Mouse (Mus musculus) hindbrain, embryonic 12.5 days (tissue): Measurements from ENCODE around the gene Lifr. TPM values are rescaled to one million over a fixed set of nuclear protein-coding genes. Genes with fewer than 3 reads are reported as not detected.

ENCODE experiments used
- ATAC-seq: fragments of 200-750 bp; cut with Nextera tagmentation; 2 replicates; pipeline ENCODE4 v1.8.0; 2017; ENCODE audit warnings: moderate TSS enrichment; ENCODE audit not compliant: low FRiP score
- H3K27ac ChIP-seq: fragments of 300-500 bp; sonication (generic); 2 replicates; pipeline ENCODE4 v1.5.1; 2016; ENCODE audit warnings: mild to moderate bottlenecking
- H3K27me3 ChIP-seq: fragments of 300-500 bp; sonication (generic); 2 replicates; pipeline ENCODE4 v1.6.1; 2016; ENCODE audit warnings: mild to moderate bottlenecking
- H3K36me3 ChIP-seq: fragments of 300-500 bp; sonication (generic); 2 replicates; pipeline ENCODE4 v1.6.1; 2016; ENCODE audit warnings: mild to moderate bottlenecking
- H3K4me1 ChIP-seq: fragments of 300-500 bp; sonication (generic); 2 replicates; pipeline ENCODE4 v1.6.1; 2016
- H3K4me2 ChIP-seq: fragments of 300-500 bp; sonication (generic); replicated peaks from 2 replicates; pipeline ENCODE4 v1.6.1; 2016; ENCODE audit warnings: mild to moderate bottlenecking
- H3K4me3 ChIP-seq: fragments of 300-500 bp; sonication (generic); 2 replicates; pipeline ENCODE4 v1.5.1; 2016; ENCODE audit warnings: mild to moderate bottlenecking
- H3K9ac ChIP-seq: fragments of 300-500 bp; sonication (generic); 2 replicates; pipeline ENCODE4 v1.6.1; 2016; ENCODE audit warnings: mild to moderate bottlenecking, moderate library complexity
- H3K9me3 ChIP-seq: fragments of 300-500 bp; sonication (generic); replicated peaks from 2 replicates; pipeline ENCODE4 v1.6.1; 2016; ENCODE audit warnings: mild to moderate bottlenecking
- WGBS: fragments of 180-500 bp; shearing (Covaris S2); methylation state at CpG from one replicate; pipeline ENCODE4 v1.1.7; 2016; 5-methylcytosine and 5-hydroxymethylcytosine counted together
- polyA plus RNA-seq: library from polyadenylated mRNA; unstranded; fragments of >200 nt; fragmentation: Nextera tagmentation; extraction: Ambion mirVana; gene quantifications from 2 replicates; pipeline ENCODE4 v1.2.1, GENCODE M21; 2016

The Lifr gene
- polyA plus RNA-seq, 1 experiment from 2014 or later, result 16.5 TPM

DNA sequence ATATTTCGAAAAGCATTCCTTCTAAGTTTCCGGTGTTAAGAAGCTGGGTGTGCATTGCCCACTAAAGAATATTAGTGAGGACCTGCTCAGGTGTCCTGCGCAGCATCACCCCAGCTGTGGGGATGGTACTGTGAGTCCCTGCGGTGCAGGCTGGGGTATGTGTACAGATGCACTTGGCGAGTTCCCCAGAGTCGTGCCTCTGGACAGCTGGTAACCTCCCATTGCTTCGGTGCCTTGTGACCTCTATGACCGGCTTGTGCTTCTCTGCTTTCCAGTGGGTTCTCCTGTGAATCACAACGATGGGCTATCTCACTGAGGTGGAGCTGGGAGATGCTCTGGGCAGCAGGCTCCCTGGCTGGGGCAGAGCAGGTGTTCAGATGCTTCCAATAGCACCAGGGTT, 60.2 kb downstream of the Lifr start:
- Histone ChIP-seq H3K4me3 (no peak overlapping the region), H3K9ac (no peak overlapping the region), H3K27me3 (no peaks in the 10 kb centered on the region), H3K27ac (no peak overlapping the region), H3K36me3 (no peaks in the 10 kb centered on the region), H3K4me2 (no peak overlapping the region), H3K4me1 (peaks cover 13% of the 10 kb centered on the region), H3K9me3 (no peaks in the 10 kb centered on the region)
- ATAC-seq, result no peak
- 91% methylated on average over 9 of the region's 9 CpGs for WGBS

DNA sequence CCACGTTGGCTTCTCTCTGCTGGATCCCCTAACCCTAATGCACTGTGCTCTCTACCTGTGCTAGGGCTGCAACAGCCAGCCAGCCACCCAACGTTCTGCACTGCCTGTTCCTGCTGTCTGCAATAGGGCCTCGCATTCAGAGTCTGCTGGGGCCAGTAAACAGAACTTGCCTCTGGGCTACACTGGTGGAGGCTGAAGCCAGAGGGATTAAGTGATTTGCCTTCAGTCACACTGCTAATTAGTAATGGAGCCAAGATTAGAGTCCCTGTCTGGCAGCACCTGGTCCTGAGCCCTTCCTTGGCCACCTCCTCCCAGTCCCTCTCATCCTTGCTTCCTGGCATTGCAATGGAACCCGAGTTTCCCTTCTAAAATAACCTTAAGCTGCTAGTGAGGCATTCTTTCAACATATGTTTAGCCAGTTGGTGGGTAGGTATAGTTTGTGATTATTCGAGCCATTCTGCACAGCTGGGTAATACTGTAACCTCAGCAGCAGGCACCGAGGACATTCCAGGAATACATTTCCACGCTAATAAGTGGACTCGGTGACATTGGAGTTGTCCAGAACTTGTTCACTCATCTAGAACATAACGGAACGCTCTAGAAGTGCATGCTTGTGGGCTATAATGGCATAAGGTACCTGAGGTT, 61.8 kb downstream of the Lifr start:
- Histone ChIP-seq H3K9ac (no peak overlapping the region), H3K4me1 (peaks cover 9% of the 10 kb centered on the region; the same call in 1 of the 2 replicates), H3K36me3 (no peaks in the 10 kb centered on the region), H3K9me3 (no peaks in the 10 kb centered on the region), H3K27me3 (no peaks in the 10 kb centered on the region), H3K4me2 (no peak overlapping the region), H3K4me3 (no peak overlapping the region), H3K27ac (no peak overlapping the region)
- 80% methylated on average over 10 of the region's 10 CpGs for WGBS
- no peak for ATAC-seq

DNA sequence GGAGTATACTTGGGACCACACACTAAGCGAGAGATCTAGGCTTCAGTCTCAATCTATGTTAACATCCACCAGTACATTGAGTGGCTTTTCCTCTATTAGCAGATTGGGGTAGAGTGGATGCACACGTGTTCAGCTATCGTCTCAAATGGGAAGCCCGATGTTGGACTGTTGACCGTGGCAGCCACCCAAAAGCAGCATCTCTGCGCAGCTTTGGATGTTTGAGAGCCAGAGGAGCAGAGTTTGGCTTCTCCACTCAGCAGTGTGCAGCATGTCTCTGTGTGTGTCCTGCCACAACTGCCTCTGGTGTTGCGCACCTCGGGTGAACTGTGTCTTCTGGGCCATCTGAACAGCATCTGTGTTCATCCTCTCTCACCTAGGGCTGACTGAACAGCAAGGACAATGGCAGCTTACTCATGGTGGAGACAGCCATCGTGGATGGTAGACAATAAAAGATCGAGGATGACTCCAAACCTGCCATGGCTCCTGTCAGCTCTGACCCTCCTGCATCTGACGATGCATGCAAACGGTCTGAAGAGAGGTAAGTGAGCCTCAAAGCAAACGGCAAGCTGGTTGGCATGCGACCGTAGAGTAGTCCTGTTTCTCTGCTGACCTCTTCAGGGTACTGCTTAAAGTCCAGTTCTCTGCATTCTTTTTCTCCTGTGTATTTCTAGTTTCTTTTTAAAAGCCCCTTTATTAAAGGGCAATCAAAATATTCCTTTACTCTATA, 63.8 kb downstream of the Lifr start:
- H3K9me3 ChIP-seq, result no peaks in the 10 kb centered on the region
- H3K4me3 ChIP-seq, result no peak overlapping the region
- no peaks in the 10 kb centered on the region for H3K27me3 ChIP-seq
- no peak overlapping the region for H3K4me2 ChIP-seq
- H3K4me1 ChIP-seq, result peaks cover 9% of the 10 kb centered on the region; the same call in 1 of the 2 replicates
- no peak overlapping the region for H3K27ac ChIP-seq
- WGBS, result 89% methylated on average over 15 of the region's 15 CpGs
- no peak overlapping the region for H3K9ac ChIP-seq
- ATAC-seq, result no peak
- H3K36me3 ChIP-seq, result no peaks in the 10 kb centered on the region

DNA sequence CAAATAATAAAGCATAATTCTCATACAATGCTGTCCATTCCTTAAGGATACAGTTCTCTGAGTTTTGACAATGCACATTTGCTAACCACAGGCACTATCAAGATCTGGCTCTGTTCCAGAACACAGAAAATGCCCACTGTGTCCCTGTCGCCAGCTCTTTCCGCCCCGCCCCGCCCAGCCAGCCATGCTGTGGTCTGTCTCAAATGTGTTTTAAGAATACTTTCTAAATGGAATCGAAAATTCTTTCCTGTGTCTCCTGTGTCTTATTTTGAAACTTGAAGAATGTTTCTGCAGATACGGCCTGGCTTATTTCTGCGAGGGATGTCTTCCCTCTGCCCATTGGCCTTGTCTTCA, 64.3 kb downstream of the Lifr start:
- Histone ChIP-seq H3K9ac (no peak overlapping the region), H3K27me3 (no peaks in the 10 kb centered on the region), H3K27ac (no peak overlapping the region), H3K4me1 (peaks cover 9% of the 10 kb centered on the region; the same call in 1 of the 2 replicates), H3K36me3 (no peaks in the 10 kb centered on the region), H3K4me3 (no peak overlapping the region), H3K9me3 (no peaks in the 10 kb centered on the region), H3K4me2 (no peak overlapping the region)
- WGBS, result 76% methylated on average over 7 of the region's 7 CpGs
- no peak for ATAC-seq

DNA sequence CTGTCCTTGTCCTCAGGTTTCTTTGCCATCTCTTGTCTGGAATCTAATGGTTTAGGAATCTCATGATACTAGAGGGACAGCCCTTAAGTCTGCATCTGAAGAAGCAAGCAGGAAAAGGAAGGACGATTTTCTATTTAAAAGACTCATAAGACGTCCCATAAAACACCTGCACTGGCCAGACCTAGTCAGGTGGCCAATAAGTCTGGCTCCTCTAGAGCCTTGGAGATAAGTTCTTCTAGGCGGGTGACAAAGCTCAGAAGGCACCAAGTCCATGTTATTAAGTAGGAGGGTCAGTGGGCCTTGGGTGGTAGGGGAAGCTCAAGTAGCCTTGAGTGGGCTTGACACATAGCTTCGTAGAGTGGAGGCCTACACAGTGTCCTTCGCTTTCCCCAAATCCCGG, 67.2 kb downstream of the Lifr start:
- Histone ChIP-seq H3K9ac (no peak overlapping the region), H3K27ac (no peak overlapping the region), H3K4me2 (no peak overlapping the region), H3K27me3 (no peaks in the 10 kb centered on the region), H3K9me3 (no peaks in the 10 kb centered on the region), H3K36me3 (no peaks in the 10 kb centered on the region), H3K4me1 (peaks cover 6% of the 10 kb centered on the region; the same call in 1 of the 2 replicates), H3K4me3 (no peak overlapping the region)
- no peak for ATAC-seq
- 97% methylated on average over 6 of the region's 6 CpGs for WGBS

DNA sequence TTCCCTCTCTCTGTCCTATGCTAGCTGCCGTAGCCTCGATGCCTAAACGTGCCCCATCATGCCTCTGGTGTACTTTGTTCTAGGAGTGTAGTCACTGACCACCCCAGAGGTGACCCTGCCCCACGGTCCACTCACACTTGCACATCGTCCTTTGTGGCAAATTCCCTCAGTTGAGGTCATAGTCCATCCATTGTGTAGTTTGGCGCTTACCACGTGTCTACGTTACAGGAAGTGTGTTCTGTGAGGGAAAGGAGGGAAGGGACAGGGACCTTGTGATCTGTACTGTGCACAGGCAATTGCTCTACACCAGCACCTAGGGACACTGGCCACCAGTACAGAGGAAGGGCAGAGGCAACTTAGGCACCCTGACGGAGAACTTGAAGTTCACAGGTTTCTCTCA, 69.5 kb downstream of the Lifr start:
- Histone ChIP-seq H3K27ac (no peak overlapping the region), H3K4me3 (no peak overlapping the region), H3K36me3 (no peaks in the 10 kb centered on the region; the same call in 1 of the 2 replicates), H3K4me1 (0 out of 2 replicates have a peak, but pooled peaks cover under 1% of the 10 kb centered on the region), H3K9me3 (no peaks in the 10 kb centered on the region), H3K27me3 (no peaks in the 10 kb centered on the region), H3K9ac (no peak overlapping the region), H3K4me2 (no peak overlapping the region)
- no peak for ATAC-seq
- WGBS, result 91% methylated on average over 9 of the region's 9 CpGs

DNA sequence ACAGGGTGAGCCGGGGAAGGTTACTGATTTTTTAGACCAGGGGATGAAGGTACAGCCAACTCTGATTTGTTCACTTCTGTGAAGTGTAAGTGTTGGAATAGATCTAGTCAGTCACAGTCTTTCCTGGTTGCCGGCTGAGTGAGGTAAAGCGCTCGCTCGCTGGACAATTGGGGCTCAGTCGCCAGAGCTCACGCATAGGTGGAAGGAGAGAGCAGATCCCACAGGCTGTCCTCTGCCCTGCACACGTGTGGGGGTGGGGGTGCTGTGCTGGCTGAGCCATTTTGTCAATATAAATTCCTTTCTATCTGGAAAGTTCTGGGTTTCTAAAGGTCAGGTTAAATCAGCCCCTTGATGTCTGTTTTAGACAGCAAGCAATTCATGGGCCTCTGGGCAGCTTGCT, 69.9 kb downstream of the Lifr start:
- 90% methylated on average over 8 of the region's 8 CpGs for WGBS
- H3K9ac ChIP-seq, result no peak overlapping the region
- H3K4me1 ChIP-seq, result no peaks in the 10 kb centered on the region
- no peak for ATAC-seq
- no peak overlapping the region for H3K4me3 ChIP-seq
- no peaks in the 10 kb centered on the region for H3K9me3 ChIP-seq
- H3K4me2 ChIP-seq, result no peak overlapping the region
- no peaks in the 10 kb centered on the region; the same call in 1 of the 2 replicates for H3K36me3 ChIP-seq
- no peaks in the 10 kb centered on the region for H3K27me3 ChIP-seq
- H3K27ac ChIP-seq, result no peak overlapping the region

DNA sequence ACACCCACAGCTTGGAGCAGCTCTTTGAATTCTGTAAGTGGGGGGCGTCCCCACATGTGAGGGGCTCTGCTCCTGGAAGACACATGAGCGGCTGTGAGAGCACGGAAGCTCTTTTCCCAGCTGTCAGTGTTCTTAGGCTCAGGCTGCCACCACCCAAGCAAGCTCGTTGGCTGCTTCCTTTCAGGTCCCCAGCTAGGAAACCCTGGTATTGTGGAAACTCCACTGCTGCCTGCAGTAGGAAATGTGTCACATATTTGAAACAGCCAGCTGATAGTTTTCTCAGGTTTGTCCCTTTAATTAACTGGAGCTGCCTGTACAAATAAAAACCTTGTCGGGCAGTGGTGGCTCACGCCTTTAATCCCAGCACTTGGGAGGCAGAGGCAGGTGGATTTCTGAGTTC, 73.4 kb downstream of the Lifr start:
- ATAC-seq, result no peak
- Histone ChIP-seq H3K4me2 (no peak overlapping the region), H3K4me3 (no peak overlapping the region), H3K27me3 (no peaks in the 10 kb centered on the region), H3K9ac (no peak overlapping the region), H3K9me3 (no peaks in the 10 kb centered on the region), H3K27ac (no peak overlapping the region), H3K4me1 (no peaks in the 10 kb centered on the region), H3K36me3 (peaks cover 6% of the 10 kb centered on the region; the same call in 1 of the 2 replicates)
- WGBS, result 82% methylated on average over 6 of the region's 6 CpGs

DNA sequence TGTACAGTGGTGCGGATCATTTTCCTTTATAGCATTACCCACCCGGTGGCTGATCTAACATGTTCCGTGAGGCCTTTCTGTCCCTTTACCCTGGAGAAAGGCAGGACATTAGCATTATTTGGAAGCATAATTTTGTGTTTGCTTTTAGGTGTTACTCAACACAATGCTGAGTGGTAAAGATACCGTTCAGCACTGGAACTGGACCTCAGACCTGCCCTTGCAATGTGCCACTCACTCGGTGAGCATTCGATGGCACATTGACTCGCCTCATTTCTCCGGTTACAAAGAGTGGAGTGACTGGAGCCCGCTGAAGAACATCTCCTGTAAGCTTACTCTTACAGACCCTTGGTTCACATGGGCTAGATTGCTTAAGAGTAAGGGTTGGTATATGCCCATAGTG, 76.3 kb downstream of the Lifr start:
- no peaks in the 10 kb centered on the region for H3K4me1 ChIP-seq
- 91% methylated on average over 9 of the region's 9 CpGs for WGBS

DNA sequence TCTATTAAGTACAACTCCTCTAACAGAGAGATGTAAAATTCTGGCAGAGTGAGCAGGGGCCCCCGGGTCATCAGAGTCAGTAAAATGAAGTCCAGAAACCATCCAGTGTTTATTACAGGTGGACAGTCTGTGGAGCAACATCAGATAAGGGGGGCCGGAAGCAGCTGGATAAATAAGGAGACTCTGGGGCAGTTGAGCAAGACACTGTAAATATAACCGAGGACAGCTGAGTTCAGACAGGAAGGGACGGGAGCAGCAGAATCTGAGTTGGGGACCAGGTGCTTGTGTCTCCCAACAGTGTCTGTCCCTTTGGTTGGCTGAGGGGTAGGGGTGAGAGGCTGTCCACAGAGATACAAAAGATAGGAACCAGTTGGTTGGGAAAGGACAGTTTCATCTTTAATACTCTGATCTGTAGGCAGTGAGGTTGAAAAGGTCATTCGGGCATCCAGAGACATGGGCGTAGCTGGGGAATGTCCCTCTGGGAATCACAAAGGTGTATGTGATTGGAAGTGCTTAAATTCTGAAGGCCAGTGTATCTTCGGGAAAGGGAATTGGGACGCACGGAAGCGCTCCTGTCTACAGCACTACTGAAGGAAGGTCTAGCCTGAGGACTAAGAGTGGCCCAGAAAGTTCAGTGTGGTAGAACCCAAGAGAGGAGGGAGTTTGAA, 77.0 kb downstream of the Lifr start:
- H3K4me1 ChIP-seq, result no peaks in the 10 kb centered on the region
- 86% methylated on average over 10 of the region's 10 CpGs for WGBS
- H3K4me3 ChIP-seq, result no peak overlapping the region
- H3K4me2 ChIP-seq, result no peak overlapping the region
- no peak overlapping the region for H3K27ac ChIP-seq
- no peak overlapping the region for H3K9ac ChIP-seq
- no peaks in the 10 kb centered on the region for H3K9me3 ChIP-seq
- ATAC-seq, result no peak
- peaks cover 18% of the 10 kb centered on the region; the same call in 1 of the 2 replicates for H3K36me3 ChIP-seq
- H3K27me3 ChIP-seq, result no peaks in the 10 kb centered on the region

More for the DNA sequence above, 76.3 kb downstream of the Lifr start:
- H3K36me3 ChIP-seq, result peaks cover 18% of the 10 kb centered on the region; the same call in 1 of the 2 replicates
- H3K27ac ChIP-seq, result no peak overlapping the region
- no peaks in the 10 kb centered on the region for H3K27me3 ChIP-seq
- H3K9me3 ChIP-seq, result no peaks in the 10 kb centered on the region
- no peak overlapping the region for H3K4me3 ChIP-seq
- ATAC-seq, result no peak
- H3K4me2 ChIP-seq, result no peak overlapping the region
- no peak overlapping the region for H3K9ac ChIP-seq

DNA sequence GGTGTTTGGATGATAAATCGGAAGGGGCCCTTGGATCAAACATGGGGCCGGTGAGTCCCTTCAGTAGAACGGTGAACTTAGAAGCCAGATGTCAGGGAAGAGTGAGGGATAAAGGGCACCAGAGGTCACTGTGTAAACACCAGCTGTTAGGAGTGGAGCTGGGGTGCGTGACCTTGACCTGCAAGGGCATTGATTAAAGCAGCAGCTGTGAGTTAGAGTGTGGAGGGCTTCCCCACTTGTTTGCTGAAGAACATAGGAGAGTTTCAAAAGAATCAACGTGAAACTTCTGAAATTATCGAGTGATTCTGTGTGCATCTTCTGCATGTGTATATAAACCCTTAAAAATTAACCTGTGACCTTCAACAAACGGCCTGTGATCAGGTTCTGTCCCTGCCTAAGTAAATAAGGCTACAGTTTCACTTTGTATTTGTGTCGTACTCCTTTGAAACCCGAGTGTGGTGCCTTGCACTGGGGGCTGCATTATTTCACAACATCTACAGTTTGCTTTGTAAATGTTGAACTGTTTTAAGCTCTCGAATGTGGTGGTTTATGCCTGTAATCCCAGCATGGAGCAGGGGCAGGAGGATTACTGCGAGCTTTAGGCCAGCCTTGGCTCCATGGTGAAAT, 77.6 kb downstream of the Lifr start:
- H3K4me2 ChIP-seq, result no peak overlapping the region
- no peaks in the 10 kb centered on the region for H3K4me1 ChIP-seq
- no peak overlapping the region for H3K4me3 ChIP-seq
- H3K9ac ChIP-seq, result no peak overlapping the region
- H3K27ac ChIP-seq, result no peak overlapping the region
- no peaks in the 10 kb centered on the region for H3K9me3 ChIP-seq
- H3K36me3 ChIP-seq, result peaks cover 21% of the 10 kb centered on the region; the same call in 1 of the 2 replicates
- 57% methylated on average over 11 of the region's 11 CpGs for WGBS
- no peak for ATAC-seq
- no peaks in the 10 kb centered on the region for H3K27me3 ChIP-seq

DNA sequence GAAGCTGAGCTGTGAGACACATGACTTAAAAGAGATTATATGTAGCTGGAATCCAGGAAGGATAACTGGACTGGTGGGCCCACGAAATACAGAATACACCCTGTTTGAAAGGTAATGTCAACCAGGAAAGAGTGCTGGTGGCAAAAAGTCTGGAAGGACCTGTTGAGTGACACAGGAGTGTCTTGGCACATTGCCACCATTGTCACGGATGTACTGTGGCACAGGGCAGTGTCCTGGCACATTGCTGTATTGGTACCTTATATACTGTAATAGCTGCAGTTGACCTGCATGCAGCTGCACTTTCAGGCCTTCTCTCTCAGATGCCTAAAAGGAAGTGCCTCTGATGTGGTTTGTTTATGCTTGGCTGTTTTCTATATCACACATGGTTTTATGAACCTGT, 82.5 kb downstream of the Lifr start:
- peaks cover 20% of the 10 kb centered on the region; the same call in 1 of the 2 replicates for H3K36me3 ChIP-seq

More for the DNA sequence above, 82.5 kb downstream of the Lifr start:
- Histone ChIP-seq H3K4me1 (no peaks in the 10 kb centered on the region), H3K27me3 (no peaks in the 10 kb centered on the region), H3K9me3 (no peaks in the 10 kb centered on the region), H3K27ac (no peak overlapping the region), H3K4me3 (no peak overlapping the region), H3K4me2 (no peak overlapping the region), H3K9ac (no peak overlapping the region)
- 64% methylated on average over 2 of the region's 2 CpGs for WGBS
- ATAC-seq, result no peak
